22 mouse cellular contexts compared by ENCODE assay signal in the genomic region with DNA sequence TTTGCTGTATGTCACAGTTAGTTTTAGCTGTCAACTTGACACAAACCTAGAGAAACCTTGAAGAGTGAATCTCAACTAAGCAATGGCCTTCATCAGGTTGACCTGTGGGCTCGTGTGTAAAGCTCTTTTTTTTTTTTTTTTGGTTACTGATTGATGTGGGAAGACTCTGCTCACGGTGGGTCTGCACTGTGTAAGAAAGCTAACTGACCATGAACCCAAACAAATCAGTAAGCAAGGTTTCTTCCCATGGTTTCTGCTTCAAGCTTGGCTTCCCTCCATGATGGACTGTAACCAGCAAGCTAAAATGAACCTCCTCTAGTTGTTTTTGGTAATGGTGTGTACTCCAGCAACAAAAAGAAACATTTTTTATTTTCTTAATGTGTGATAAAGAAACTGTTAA.
"Had no signal": no experiment of that assay in that cellular context is flagged by ENCODE, and none has a peak within 500 bp of the region (broad histone marks: within the 10 kb centered on the region; RNA-seq: fewer than 3 reads in every experiment).

No protein-coding gene starts in this region.

- H3K4me3 ChIP-seq: heart, adult 2 months; heart, embryonic 13.5 days; heart, embryonic 15.5 days; hindbrain, embryonic 13.5 days; hindbrain, embryonic 15.5 days; limb, embryonic 13.5 days; limb, embryonic 15.5 days; liver, embryonic 12.5 days had no signal

- H3K4me1 ChIP-seq: hindbrain, embryonic 15.5 days; limb, embryonic 13.5 days; limb, embryonic 15.5 days had no signal

- H3K4me2 ChIP-seq: heart, embryonic 11.5 days; heart, embryonic 13.5 days; heart, embryonic 15.5 days; hindbrain, embryonic 13.5 days; hindbrain, embryonic 15.5 days; limb, embryonic 13.5 days; limb, embryonic 15.5 days; liver, embryonic 12.5 days had no signal

- H3K27me3 ChIP-seq: heart, embryonic 13.5 days; heart, embryonic 15.5 days; hindbrain, embryonic 13.5 days; hindbrain, embryonic 15.5 days; limb, embryonic 13.5 days; limb, embryonic 15.5 days; liver, embryonic 12.5 days had no signal

- H3K27ac ChIP-seq: heart, adult 2 months; heart, embryonic 13.5 days; heart, embryonic 15.5 days; hindbrain, embryonic 13.5 days; hindbrain, embryonic 15.5 days; hindbrain, postnatal 0 days; limb, embryonic 13.5 days; limb, embryonic 15.5 days; liver, embryonic 12.5 days; liver, embryonic 14.5 days had no signal

- H3K9ac ChIP-seq: forebrain, postnatal 0 days; heart, embryonic 13.5 days; heart, embryonic 15.5 days; hindbrain, embryonic 13.5 days; hindbrain, embryonic 15.5 days; limb, embryonic 13.5 days; limb, embryonic 15.5 days; liver, embryonic 12.5 days; liver, embryonic 14.5 days had no signal

- ATAC-seq: forebrain, postnatal 0 days; hindbrain, postnatal 0 days; intestine, embryonic 16.5 days; liver, embryonic 12.5 days had no signal

- DNase-seq: forebrain, postnatal 0 days; gastrocnemius, postnatal 14 days; gastrocnemius, postnatal 36 days; heart, adult 11 months; heart, adult 2 months; heart, postnatal 14 days; heart, postnatal 36 days; layer of hippocampus, adult 9-11 months; layer of hippocampus, postnatal 36 days; left cerebral cortex, postnatal 4 days; lung, adult 18-20 months had no signal

- H3K9me3 ChIP-seq: heart, embryonic 13.5 days; heart, embryonic 15.5 days; hindbrain, embryonic 13.5 days; hindbrain, embryonic 15.5 days; limb, embryonic 13.5 days; limb, embryonic 15.5 days; liver, embryonic 12.5 days had no signal
